Mouse (Mus musculus) stomach, embryonic 14.5 days (tissue): Measurements from ENCODE around the gene Ltb4r2. TPM values are rescaled to one million over a fixed set of nuclear protein-coding genes. Genes with fewer than 3 reads are reported as not detected.

ENCODE experiments used
- ATAC-seq: fragments of 200-750 bp; cut with Nextera tagmentation; 2 replicates; pipeline ENCODE4 v1.8.0; 2017; ENCODE audit warnings: low read depth, moderate TSS enrichment; ENCODE audit not compliant: insufficient number of reproducible peaks, insufficient read depth, low FRiP score
- H3K27ac ChIP-seq: fragments of 300-500 bp; sonication (generic); 2 replicates; pipeline ENCODE4 v1.5.1; 2014; ENCODE audit warnings: mild to moderate bottlenecking, low read length, moderate library complexity, mixed read lengths
- H3K27me3 ChIP-seq: fragments of 300-500 bp; sonication (generic); 2 replicates; pipeline ENCODE4 v1.6.1; 2014; ENCODE audit warnings: low read length, control low read depth, mixed read lengths; ENCODE audit not compliant: control insufficient read depth, insufficient read depth
- H3K36me3 ChIP-seq: fragments of 300-500 bp; sonication (generic); 2 replicates; pipeline ENCODE4 v1.6.1; 2014; ENCODE audit warnings: mild to moderate bottlenecking, control low read depth, low read length, moderate library complexity, mixed read lengths; ENCODE audit not compliant: control insufficient read depth, insufficient read depth
- H3K4me1 ChIP-seq: fragments of 300-500 bp; sonication (generic); 2 replicates; pipeline ENCODE4 v1.6.1; 2014; ENCODE audit warnings: low read length, control low read depth, mixed read lengths; ENCODE audit not compliant: control insufficient read depth, insufficient read depth
- H3K4me2 ChIP-seq: fragments of 300-500 bp; sonication (generic); replicated peaks from 2 replicates; pipeline ENCODE4 v1.6.1; 2014; ENCODE audit warnings: low read depth, low read length, control low read depth
- H3K4me3 ChIP-seq: fragments of 300-500 bp; sonication (generic); 2 replicates; pipeline ENCODE4 v1.5.1; 2014; ENCODE audit warnings: low read depth, low read length, control low read depth
- H3K9ac ChIP-seq: fragments of 300-500 bp; sonication (generic); replicated peaks from 2 replicates; pipeline ENCODE4 v1.6.1; 2014; ENCODE audit warnings: low read depth, mild to moderate bottlenecking, control low read depth, low read length, moderate library complexity, mixed read lengths
- H3K9me3 ChIP-seq: fragments of 300-500 bp; sonication (generic); 2 replicates; pipeline ENCODE4 v1.6.1; 2016; ENCODE audit warnings: low read depth, low read length, control low read depth; ENCODE audit not compliant: control insufficient read depth
- WGBS: fragments of 180-500 bp; shearing (Covaris S2); extraction: QIAGEN DNeasy Blood & Tissue Kit; methylation state at CpG from one replicate; pipeline ENCODE4 v1.1.7; 2014; 5-methylcytosine and 5-hydroxymethylcytosine counted together
- polyA plus RNA-seq: library from polyadenylated mRNA; unstranded; fragments of >200 nt; fragmentation: Nextera tagmentation; extraction: Ambion mirVana; gene quantifications from 2 replicates; pipeline ENCODE4 v1.2.1, GENCODE M21; 2014

Gene Ltb4r2
- polyA plus RNA-seq, 1 experiment from 2014 or later, result 0.13 TPM

DNA sequence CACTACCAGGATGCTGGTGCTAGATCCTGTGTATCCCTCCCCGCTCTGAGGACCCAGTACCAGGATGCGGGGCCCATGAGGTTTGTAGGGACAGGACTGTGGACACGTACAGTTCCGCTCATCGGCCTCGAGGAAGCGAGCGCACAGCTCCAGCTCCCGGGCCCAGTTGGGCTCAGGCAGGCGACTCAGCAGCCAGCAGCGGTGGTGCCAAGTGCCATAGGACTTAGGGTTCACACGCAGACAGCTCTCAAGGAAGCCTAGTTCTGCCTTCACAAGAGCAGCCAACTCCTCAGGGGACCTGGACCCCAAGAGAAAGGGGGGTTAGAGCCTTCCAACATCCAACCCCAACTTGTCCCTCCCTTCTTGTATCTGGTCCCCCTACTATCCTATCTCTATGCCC is 40.6 kb upstream of the Ltb4r2 start:
- Histone ChIP-seq H3K27me3 (no peaks in the 10 kb centered on the region), H3K4me2 (no peak overlapping the region), H3K4me1 (no peaks in the 10 kb centered on the region), H3K9ac (no peak overlapping the region), H3K36me3 (peaks cover 16% of the 10 kb centered on the region), H3K9me3 (no peaks in the 10 kb centered on the region), H3K4me3 (no peak overlapping the region), H3K27ac (no peak overlapping the region)
- 92% methylated on average over 12 of the region's 12 CpGs for WGBS
- ATAC-seq, result no peak

- no peak for ATAC-seq
- Histone ChIP-seq H3K36me3 (peaks cover 16% of the 10 kb centered on the region), H3K9me3 (no peaks in the 10 kb centered on the region), H3K4me1 (no peaks in the 10 kb centered on the region), H3K9ac (no peak overlapping the region), H3K27me3 (no peaks in the 10 kb centered on the region), H3K27ac (no peak overlapping the region), H3K4me2 (peak overlapping the region; percentile 63), H3K4me3 (peak overlapping the region; percentile 79)
- 75% methylated on average over 6 of the region's 6 CpGs for WGBS
These were observed 40.2 kb upstream of the Ltb4r2 start for GRCm38 (mm10) chr14:55721076-55721475.

DNA sequence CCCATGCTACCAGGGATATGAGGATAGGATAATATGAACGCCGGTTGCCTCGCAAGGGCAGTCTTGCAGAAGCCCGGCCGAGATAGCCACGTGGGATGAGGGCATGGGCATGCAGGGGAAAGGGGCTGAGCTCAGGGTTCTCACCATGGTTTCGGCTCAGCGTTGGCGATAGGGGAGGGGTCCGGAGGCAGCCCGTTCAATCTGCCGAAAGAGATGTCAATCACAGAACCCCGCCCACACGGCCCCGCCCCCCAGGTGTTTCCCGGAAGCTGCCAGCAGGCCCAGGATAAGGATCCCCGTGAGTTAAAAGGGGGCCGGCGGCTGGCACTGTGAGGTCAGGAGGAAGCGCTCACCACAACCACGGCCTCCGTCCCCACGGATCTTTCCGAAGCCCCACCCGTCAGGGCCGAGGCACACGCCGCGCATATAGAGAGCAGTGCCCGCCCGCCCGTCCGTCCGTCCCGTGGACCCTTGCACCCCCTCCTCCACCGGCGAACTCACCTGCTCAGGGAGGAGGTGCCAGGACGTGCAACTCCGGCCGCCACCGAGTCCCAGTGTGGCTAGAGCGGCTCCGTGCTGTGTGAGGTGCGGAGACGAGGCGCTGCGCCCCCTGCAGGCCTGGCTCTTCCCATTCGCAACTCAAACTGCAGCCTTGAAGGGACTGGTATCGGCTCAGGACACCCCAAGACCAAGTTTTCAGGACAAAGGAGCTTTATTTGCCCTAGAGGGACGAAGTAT is 39.4 kb upstream of the Ltb4r2 start, which contains the start of gene Rabggta:
Gene Rabggta, minus strand, starts transcription at position 564 of the 738 bp plus-strand sequence.
- Histone ChIP-seq H3K4me3 (peak within 1 kb of the TSS; percentile 79), H3K36me3 (peaks cover 11% of the 10 kb centered on the region), H3K27ac (peak within 1 kb of the TSS; percentile 84; the same call in 1 of the 2 replicates), H3K27me3 (no peaks in the 10 kb centered on the region), H3K9me3 (no peaks in the 10 kb centered on the region), H3K4me1 (no peaks in the 10 kb centered on the region), H3K4me2 (peak within 1 kb of the TSS; percentile 63), H3K9ac (peak within 1 kb of the TSS; percentile 60)
- ATAC-seq, result peak; percentile 96
- WGBS, result under 1% methylated on average over 50 of the region's 50 CpGs

DNA sequence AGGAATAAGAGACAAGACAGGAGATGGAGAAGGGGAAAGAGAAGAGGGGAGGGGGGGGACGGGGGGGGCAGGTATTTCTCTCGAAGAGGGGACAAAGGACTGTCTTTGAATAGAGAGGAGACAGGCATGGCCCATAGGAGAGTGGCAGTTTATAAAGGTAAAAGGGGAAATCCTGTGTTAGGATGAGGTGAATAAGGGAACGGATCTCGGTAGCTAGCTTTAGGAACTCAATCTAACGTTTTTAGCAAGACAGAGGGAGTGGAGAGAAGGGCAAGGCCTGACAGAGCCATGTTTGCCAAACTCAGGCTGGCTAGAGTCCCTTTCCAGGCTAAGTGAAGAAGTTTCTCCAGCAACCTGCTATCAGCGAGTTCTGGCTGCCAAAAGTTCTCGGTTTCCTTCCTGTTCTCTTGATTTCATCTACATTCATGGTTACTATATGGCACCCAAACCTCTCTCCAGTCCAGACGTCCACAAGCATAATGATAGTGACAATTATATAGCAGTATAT is 38.7 kb upstream of the Ltb4r2 start:
- Histone ChIP-seq H3K4me2 (peak overlapping the region; percentile 63), H3K9ac (0 out of 2 replicates have a peak overlapping the region, but pooled peaks have one; percentile 60), H3K4me1 (no peaks in the 10 kb centered on the region), H3K4me3 (peak overlapping the region; percentile 79), H3K27me3 (no peaks in the 10 kb centered on the region), H3K36me3 (peaks cover 5% of the 10 kb centered on the region; the same call in 1 of the 2 replicates), H3K9me3 (no peaks in the 10 kb centered on the region), H3K27ac (no peak overlapping the region)
- WGBS, result 49% methylated on average over 8 of the region's 8 CpGs
- ATAC-seq, result peak; percentile 1; the same call in 1 of the 2 replicates

- H3K4me3 ChIP-seq, result no peak overlapping the region
- no peaks in the 10 kb centered on the region for H3K9me3 ChIP-seq
- H3K36me3 ChIP-seq, result peaks cover 3% of the 10 kb centered on the region; the same call in 1 of the 2 replicates
- H3K9ac ChIP-seq, result no peak overlapping the region
- no peak for ATAC-seq
- no peaks in the 10 kb centered on the region for H3K4me1 ChIP-seq
- no peaks in the 10 kb centered on the region for H3K27me3 ChIP-seq
- no peak overlapping the region for H3K4me2 ChIP-seq
- 91% methylated on average over 7 of the region's 7 CpGs for WGBS
- no peak overlapping the region for H3K27ac ChIP-seq
These were observed 37.8 kb upstream of the Ltb4r2 start for GRCm38 (mm10) chr14:55723433-55723832.

DNA sequence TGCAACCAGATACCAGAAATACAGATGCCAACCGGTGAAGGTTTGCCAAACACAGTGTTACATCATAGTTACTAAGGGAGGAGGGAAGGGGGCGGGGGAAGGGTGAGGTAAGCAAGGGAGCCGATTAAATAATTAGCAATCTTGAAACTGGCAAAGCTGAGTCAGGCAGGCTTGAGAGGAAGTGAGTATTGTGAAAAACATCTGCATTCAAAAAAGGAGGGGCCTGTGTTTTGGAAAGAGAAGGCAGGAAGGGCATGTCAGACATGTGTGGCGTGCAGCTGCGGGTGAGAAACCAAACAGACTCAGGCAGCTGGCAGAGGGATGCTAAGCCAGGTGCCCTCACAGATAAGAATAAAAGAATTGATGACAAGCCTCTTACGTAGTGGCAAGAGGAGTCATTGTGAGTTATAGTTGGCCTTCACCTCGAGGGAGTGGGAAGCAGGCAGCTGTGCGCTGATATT is 36.8 kb upstream of the Ltb4r2 start:
- no peaks in the 10 kb centered on the region; the same call in 1 of the 2 replicates for H3K36me3 ChIP-seq
- H3K9ac ChIP-seq, result no peak overlapping the region
- H3K27me3 ChIP-seq, result no peaks in the 10 kb centered on the region
- no peak overlapping the region for H3K4me3 ChIP-seq
- 56% methylated on average over 8 of the region's 8 CpGs for WGBS
- H3K27ac ChIP-seq, result no peak overlapping the region
- no peaks in the 10 kb centered on the region for H3K4me1 ChIP-seq
- no peak for ATAC-seq
- no peak overlapping the region for H3K4me2 ChIP-seq
- H3K9me3 ChIP-seq, result no peaks in the 10 kb centered on the region

GRCm38 (mm10) chr14:55726261-55726660 is 35.0 kb upstream of the Ltb4r2 start:
- no peak overlapping the region for H3K27ac ChIP-seq
- no peaks in the 10 kb centered on the region for H3K36me3 ChIP-seq
- H3K27me3 ChIP-seq, result no peaks in the 10 kb centered on the region
- H3K4me2 ChIP-seq, result no peak overlapping the region
- no peaks in the 10 kb centered on the region for H3K4me1 ChIP-seq
- H3K9ac ChIP-seq, result no peak overlapping the region
- H3K4me3 ChIP-seq, result no peak overlapping the region
- H3K9me3 ChIP-seq, result no peaks in the 10 kb centered on the region
- ATAC-seq, result no peak

DNA sequence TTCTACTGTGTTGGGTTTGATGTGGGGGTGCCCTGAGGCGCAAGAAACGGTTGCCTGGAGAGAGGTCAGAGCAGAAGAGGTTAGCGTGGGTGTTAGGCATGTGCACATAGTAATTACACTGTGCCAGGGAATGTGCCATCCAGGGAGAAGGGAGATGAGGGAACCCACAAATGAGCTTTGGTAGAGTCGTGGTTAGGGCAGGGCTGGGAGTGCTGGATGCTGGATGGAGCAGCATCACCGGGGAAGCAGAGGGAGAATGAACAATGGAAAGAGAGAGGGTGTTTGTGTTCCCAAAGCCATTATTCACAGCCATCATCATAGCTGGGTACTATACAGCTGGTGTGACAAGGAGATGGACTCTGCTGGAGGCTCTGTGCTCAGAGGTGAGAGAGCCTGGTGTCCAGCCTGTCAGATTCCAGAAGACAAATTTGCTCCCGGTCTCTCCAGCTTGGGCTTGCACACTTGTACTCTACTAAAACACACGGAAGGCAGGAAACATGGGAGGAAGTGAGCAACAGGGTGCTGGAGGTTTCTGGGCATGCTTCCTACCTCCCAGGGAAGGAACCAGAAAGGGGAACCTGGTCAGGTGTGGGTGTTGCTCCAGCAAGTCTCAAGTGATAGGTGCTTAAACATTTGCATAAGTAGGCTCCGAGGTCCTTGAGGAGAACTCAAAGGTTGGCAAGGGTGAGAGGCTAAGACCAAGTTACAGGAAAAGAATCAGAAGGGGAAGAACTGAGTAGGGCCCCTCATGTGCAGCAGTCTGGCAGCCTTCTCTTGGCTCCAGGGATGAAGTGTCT is 33.1 kb upstream of the Ltb4r2 start:
- H3K27me3 ChIP-seq, result no peaks in the 10 kb centered on the region
- no peak overlapping the region for H3K9ac ChIP-seq
- H3K9me3 ChIP-seq, result no peaks in the 10 kb centered on the region
- H3K4me2 ChIP-seq, result no peak overlapping the region
- no peak overlapping the region for H3K4me3 ChIP-seq
- WGBS, result 54% methylated on average over 8 of the region's 8 CpGs
- no peak overlapping the region for H3K27ac ChIP-seq
- no peaks in the 10 kb centered on the region for H3K4me1 ChIP-seq
- ATAC-seq, result no peak
- H3K36me3 ChIP-seq, result no peaks in the 10 kb centered on the region
